Mouse (Mus musculus): ENCODE data around the gene Zfp217.

- peak; percentile 87 for TF ChIP-seq CTCF (IDR thresholded peaks at IDR 0.05; ENCODE audit: low read depth)
- TF ChIP-seq EP300 (optimal IDR thresholded peaks at IDR 0.05), result no peak
These were observed 44.1 kb downstream of the Zfp217 start for GRCm38 (mm10) chr2:170103852-170104251.
